Mouse (Mus musculus) liver, embryonic 15.5 days (tissue): ENCODE measurements at regions not wholly inside any gene's neighbourhood (a gene's known extent, or its start where the extent isn't known, plus 50 kb on each side); places are given as distances from the start of the nearest gene placed in this dataset.

Source experiments
- ATAC-seq: fragments of 200-750 bp; cut with Nextera tagmentation; 2 replicates; pipeline ENCODE4 v1.8.0; 2017; ENCODE audit warnings: moderate number of reproducible peaks, mild to moderate bottlenecking, moderate library complexity; ENCODE audit not compliant: insufficient read depth
- H3K27ac ChIP-seq: fragments of 300-500 bp; sonication (generic); replicated peaks from 2 replicates; pipeline ENCODE4 v1.5.1; 2015; ENCODE audit warnings: mild to moderate bottlenecking, inconsistent platforms
- H3K27me3 ChIP-seq: fragments of 300-500 bp; sonication (generic); 2 replicates; pipeline ENCODE4 v1.6.1; 2015; ENCODE audit warnings: mild to moderate bottlenecking, inconsistent platforms
- H3K36me3 ChIP-seq: fragments of 300-500 bp; sonication (generic); replicated peaks from 2 replicates; pipeline ENCODE4 v1.6.1; 2015; ENCODE audit warnings: moderate library complexity, mild to moderate bottlenecking, inconsistent platforms
- H3K4me1 ChIP-seq: fragments of 300-500 bp; sonication (generic); replicated peaks from 2 replicates; pipeline ENCODE4 v1.6.1; 2015; ENCODE audit warnings: inconsistent platforms
- H3K4me2 ChIP-seq: fragments of 300-500 bp; sonication (generic); 2 replicates; pipeline ENCODE4 v1.6.1; 2015; ENCODE audit warnings: moderate library complexity, mild to moderate bottlenecking, inconsistent platforms
- H3K4me3 ChIP-seq: fragments of 300-500 bp; sonication (generic); replicated peaks from 2 replicates; pipeline ENCODE4 v1.5.1; 2015; ENCODE audit warnings: mild to moderate bottlenecking, inconsistent platforms
- H3K9ac ChIP-seq: fragments of 300-500 bp; sonication (generic); 2 replicates; pipeline ENCODE4 v1.6.1; 2015; ENCODE audit warnings: moderate library complexity, mild to moderate bottlenecking, inconsistent platforms
- H3K9me3 ChIP-seq: fragments of 300-500 bp; sonication (generic); replicated peaks from 2 replicates; pipeline ENCODE4 v1.6.1; 2016; ENCODE audit warnings: inconsistent platforms
- WGBS: fragments of 180-500 bp; shearing (Covaris S2); methylation state at CpG from one replicate; pipeline ENCODE4 v1.1.7; 2015; ENCODE audit warnings: mixed read lengths; ENCODE audit not compliant: insufficient replicate concordance; 5-methylcytosine and 5-hydroxymethylcytosine counted together

DNA sequence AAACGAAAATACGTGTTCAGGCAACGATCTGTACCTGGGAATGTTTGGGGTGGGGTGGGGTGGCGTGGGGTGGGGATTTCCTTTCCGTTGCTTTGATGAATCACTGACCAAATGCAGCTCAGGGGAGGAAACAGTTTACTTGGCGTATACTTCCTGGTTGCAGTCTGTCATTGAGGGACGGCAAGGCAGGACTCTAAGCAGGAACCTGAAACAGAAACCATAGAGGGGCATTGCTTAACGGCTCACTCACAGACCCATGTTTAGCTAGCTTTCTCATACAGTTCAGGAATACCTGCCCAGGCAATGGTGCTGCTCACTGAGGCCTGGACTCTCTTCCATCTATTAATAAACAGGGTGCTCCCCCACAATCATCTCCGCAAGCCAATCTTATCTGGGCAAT is 55.1 kb upstream of the Smox start:
- Histone ChIP-seq H3K4me3 (no peak overlapping the region), H3K36me3 (no peaks in the 10 kb centered on the region), H3K27me3 (no peaks in the 10 kb centered on the region), H3K27ac (no peak overlapping the region), H3K9me3 (no peaks in the 10 kb centered on the region), H3K9ac (no peak overlapping the region), H3K4me2 (no peak overlapping the region), H3K4me1 (0 out of 2 replicates have a peak, but pooled peaks cover 3% of the 10 kb centered on the region)
- WGBS, result 52% methylated on average over 9 of the region's 9 CpGs
- ATAC-seq, result no peak

DNA sequence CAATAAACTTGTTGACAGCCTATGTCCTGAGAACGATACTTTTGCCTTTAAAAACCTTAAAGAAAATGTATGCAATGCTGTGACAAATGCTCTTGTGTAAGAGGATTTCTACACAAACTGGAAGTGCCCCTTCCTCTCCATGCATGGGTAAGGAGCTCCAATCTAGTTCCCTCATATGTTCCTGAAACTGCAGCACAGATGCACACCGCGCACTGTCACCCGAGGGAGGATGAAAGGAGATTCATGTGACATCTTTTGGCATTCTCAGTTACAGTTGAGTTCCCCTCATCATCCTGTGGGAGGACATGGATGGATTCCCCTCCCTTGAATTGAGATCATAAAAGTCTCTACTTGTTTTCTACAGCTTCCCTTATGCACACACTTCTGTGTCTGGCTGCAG is 60.8 kb upstream of the Smox start:
- no peaks in the 10 kb centered on the region for H3K36me3 ChIP-seq
- H3K27me3 ChIP-seq, result no peaks in the 10 kb centered on the region
- H3K4me1 ChIP-seq, result peaks cover 13% of the 10 kb centered on the region
- H3K4me3 ChIP-seq, result no peak overlapping the region
- no peak overlapping the region for H3K9ac ChIP-seq
- no peak overlapping the region for H3K4me2 ChIP-seq
- H3K9me3 ChIP-seq, result no peaks in the 10 kb centered on the region
- no peak for ATAC-seq
- 68% methylated on average over 4 of the region's 4 CpGs for WGBS
- no peak overlapping the region for H3K27ac ChIP-seq

DNA sequence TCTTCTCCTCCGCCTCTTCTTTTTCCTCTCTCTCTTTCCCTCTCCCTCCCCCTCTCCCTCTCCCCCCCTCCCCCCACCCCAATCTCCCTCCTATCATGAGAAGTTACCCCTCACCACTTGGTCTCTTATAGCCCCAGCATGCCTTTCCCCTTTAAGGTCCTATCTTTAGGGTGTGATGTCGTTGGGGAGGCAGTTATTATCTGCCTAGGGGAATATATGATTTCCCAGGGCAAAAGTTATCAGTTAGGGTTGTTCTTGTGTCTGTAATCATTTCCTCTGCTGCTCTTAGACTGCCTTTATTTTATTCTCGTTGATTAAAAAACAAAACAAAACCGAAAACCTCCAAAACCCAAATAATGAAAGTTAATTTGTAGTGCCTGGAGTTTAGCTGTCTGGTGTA is 63.2 kb upstream of the Smox start:
- H3K4me2 ChIP-seq, result no peak overlapping the region
- H3K9me3 ChIP-seq, result no peaks in the 10 kb centered on the region
- no peak for ATAC-seq
- H3K4me1 ChIP-seq, result peaks cover 14% of the 10 kb centered on the region
- no peaks in the 10 kb centered on the region for H3K36me3 ChIP-seq
- no peak overlapping the region for H3K9ac ChIP-seq
- H3K27ac ChIP-seq, result no peak overlapping the region
- no peaks in the 10 kb centered on the region for H3K27me3 ChIP-seq
- H3K4me3 ChIP-seq, result no peak overlapping the region
- 40% methylated on average over 4 of the region's 4 CpGs for WGBS

- no peaks in the 10 kb centered on the region for H3K36me3 ChIP-seq
- no peaks in the 10 kb centered on the region for H3K9me3 ChIP-seq
- H3K27me3 ChIP-seq, result no peaks in the 10 kb centered on the region
- no peak overlapping the region for H3K27ac ChIP-seq
- H3K4me3 ChIP-seq, result no peak overlapping the region
- no peak for ATAC-seq
- no peak overlapping the region for H3K9ac ChIP-seq
- no peak overlapping the region for H3K4me2 ChIP-seq
- H3K4me1 ChIP-seq, result peaks cover 22% of the 10 kb centered on the region
Measured at GRCm38 (mm10) chr2:131426941-131427340, 64.4 kb upstream of the Smox start.

- Histone ChIP-seq H3K4me1 (peaks cover 22% of the 10 kb centered on the region), H3K36me3 (no peaks in the 10 kb centered on the region), H3K4me3 (no peak overlapping the region), H3K27ac (no peak overlapping the region), H3K9me3 (no peaks in the 10 kb centered on the region), H3K27me3 (no peaks in the 10 kb centered on the region), H3K9ac (no peak overlapping the region), H3K4me2 (no peak overlapping the region)
- WGBS, result 64% methylated on average over 11 of the region's 11 CpGs
- ATAC-seq, result no peak
Measured at GRCm38 (mm10) chr2:131423616-131424320, 67.5 kb upstream of the Smox start.

GRCm38 (mm10) chr2:131422907-131423445 is 68.3 kb upstream of the Smox start:
- WGBS, result 2% methylated on average over 13 of the region's 13 CpGs
- peak; percentile 57; the same call in 1 of the 2 replicates for ATAC-seq
- Histone ChIP-seq H3K9me3 (no peaks in the 10 kb centered on the region), H3K4me2 (peak overlapping the region; percentile 81), H3K9ac (0 out of 2 replicates have a peak overlapping the region, but pooled peaks have one; percentile 18), H3K27ac (no peak overlapping the region), H3K4me1 (peaks cover 17% of the 10 kb centered on the region), H3K36me3 (no peaks in the 10 kb centered on the region), H3K4me3 (peak overlapping the region; percentile 57), H3K27me3 (no peaks in the 10 kb centered on the region)

DNA sequence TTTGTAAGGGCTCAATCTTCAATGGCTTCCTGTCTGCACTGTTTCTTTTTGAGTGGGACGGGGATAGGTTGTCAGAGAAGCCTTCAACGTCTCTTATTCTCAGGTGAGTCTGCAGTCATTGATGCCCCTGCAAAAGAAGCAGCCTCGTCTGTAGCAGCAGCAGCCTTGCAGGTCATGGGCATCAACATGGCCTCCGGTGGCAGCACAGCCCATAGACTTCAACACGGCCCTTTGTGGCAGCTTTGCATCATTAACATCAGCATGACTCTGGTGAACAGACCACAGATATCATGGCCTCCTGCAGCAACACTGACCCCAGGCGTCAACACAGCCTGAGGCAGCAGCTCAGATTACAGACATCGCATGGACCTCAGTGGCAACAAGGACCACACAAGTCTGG is 65.4 kb upstream of the Rnf24 start:
- H3K4me3 ChIP-seq, result no peak overlapping the region
- H3K9ac ChIP-seq, result no peak overlapping the region
- no peak overlapping the region for H3K27ac ChIP-seq
- H3K9me3 ChIP-seq, result no peaks in the 10 kb centered on the region
- no peak for ATAC-seq
- WGBS, result 57% methylated on average over 7 of the region's 7 CpGs
- H3K27me3 ChIP-seq, result no peaks in the 10 kb centered on the region
- peaks cover 8% of the 10 kb centered on the region for H3K4me1 ChIP-seq
- H3K4me2 ChIP-seq, result no peak overlapping the region
- no peaks in the 10 kb centered on the region for H3K36me3 ChIP-seq

DNA sequence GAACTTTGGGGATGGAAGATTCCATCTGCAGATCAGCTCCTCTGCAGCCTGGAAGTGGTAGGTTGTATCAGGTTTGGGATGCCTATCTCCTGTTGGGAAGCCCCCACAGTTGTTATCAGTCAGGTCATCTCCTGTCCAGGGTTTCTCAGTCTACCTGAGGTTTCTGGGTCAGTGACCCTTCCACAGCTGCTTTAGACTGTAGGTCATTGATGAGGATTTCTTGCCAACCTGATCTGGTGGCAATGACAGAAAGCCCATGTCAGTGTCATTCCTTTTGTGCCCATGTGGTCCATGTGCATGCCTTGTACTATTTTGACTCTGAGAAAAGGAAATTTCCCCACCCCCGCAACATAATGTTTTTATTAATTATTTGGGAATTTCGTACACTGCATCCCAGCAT is 64.8 kb upstream of the Rnf24 start:
- no peak for ATAC-seq
- H3K9me3 ChIP-seq, result no peaks in the 10 kb centered on the region
- H3K27ac ChIP-seq, result no peak overlapping the region
- WGBS, result 57% methylated on average over 2 of the region's 2 CpGs
- peaks cover 1% of the 10 kb centered on the region; the same call in 1 of the 2 replicates for H3K4me1 ChIP-seq
- no peaks in the 10 kb centered on the region for H3K27me3 ChIP-seq
- no peak overlapping the region for H3K4me3 ChIP-seq
- H3K36me3 ChIP-seq, result no peaks in the 10 kb centered on the region
- H3K4me2 ChIP-seq, result no peak overlapping the region
- no peak overlapping the region for H3K9ac ChIP-seq

DNA sequence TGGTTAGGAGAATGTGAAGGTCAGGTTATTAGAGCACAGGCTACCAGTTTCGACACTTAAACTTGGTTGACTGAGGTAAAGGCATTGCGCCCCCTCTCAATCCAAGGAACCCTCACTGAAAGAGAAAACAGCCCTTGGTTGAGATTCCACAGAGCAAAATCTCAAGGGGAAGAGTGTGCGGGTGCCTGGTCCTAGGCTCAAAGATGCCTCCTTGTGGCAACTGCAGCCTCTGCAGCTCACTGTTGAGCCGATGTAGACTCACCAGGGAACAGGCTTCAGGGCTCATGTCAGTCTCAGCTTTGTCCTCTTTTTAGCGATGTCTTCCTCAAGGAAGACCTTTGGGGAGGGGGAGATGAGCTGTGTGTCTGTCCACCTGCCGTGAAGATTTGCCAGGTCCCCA is 63.8 kb upstream of the Rnf24 start:
- H3K36me3 ChIP-seq, result no peaks in the 10 kb centered on the region
- no peaks in the 10 kb centered on the region for H3K27me3 ChIP-seq
- H3K9me3 ChIP-seq, result no peaks in the 10 kb centered on the region
- ATAC-seq, result no peak
- no peak overlapping the region for H3K4me2 ChIP-seq
- no peaks in the 10 kb centered on the region for H3K4me1 ChIP-seq
- no peak overlapping the region for H3K4me3 ChIP-seq
- H3K9ac ChIP-seq, result no peak overlapping the region
- H3K27ac ChIP-seq, result no peak overlapping the region
- WGBS, result 23% methylated on average over 6 of the region's 6 CpGs

DNA sequence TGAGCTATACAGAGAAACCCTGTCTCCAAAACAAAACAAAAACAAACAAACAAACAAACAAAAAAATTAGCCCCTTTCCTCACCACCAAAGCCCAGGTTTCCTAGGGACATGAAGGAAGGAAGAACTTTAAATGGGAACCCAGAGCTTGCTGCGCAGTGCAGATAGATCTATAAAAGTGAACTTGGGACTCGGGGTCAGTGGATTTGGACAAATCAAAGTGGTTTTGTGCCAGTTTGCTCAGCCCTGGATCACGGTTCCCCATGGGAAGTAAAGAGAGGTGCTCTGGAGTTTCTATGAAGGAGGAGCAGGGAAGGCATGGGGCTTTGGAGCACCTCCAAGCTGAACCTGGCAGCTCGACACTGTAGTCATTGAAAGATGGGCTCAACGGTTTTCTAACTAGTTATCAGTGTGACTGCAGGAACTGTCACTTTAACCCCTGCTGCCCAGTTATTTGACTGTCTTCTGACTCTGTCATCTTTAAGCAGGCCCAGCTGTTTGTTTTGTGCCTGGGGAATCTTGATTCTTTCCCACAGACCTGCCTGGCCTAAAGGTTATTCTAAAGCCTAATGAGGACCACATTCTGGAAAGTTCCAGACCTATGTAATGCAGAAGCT is 58.3 kb upstream of the Rnf24 start:
- Histone ChIP-seq H3K9ac (no peak overlapping the region), H3K9me3 (no peaks in the 10 kb centered on the region), H3K4me3 (no peak overlapping the region), H3K4me2 (no peak overlapping the region), H3K27me3 (no peaks in the 10 kb centered on the region), H3K27ac (no peak overlapping the region), H3K36me3 (no peaks in the 10 kb centered on the region), H3K4me1 (no peaks in the 10 kb centered on the region)
- ATAC-seq, result no peak
- WGBS, result 41% methylated on average over 5 of the region's 5 CpGs

- Histone ChIP-seq H3K9ac (no peak overlapping the region), H3K4me2 (no peak overlapping the region), H3K27me3 (no peaks in the 10 kb centered on the region), H3K27ac (no peak overlapping the region), H3K36me3 (no peaks in the 10 kb centered on the region), H3K9me3 (no peaks in the 10 kb centered on the region), H3K4me3 (no peak overlapping the region), H3K4me1 (no peaks in the 10 kb centered on the region)
- ATAC-seq, result no peak
- WGBS, result 58% methylated on average over 5 of the region's 5 CpGs
Measured at GRCm38 (mm10) chr2:131407337-131407736, 54.6 kb upstream of the Rnf24 start.

- H3K27ac ChIP-seq, result no peak overlapping the region
- H3K4me3 ChIP-seq, result no peak overlapping the region
- H3K4me2 ChIP-seq, result no peak overlapping the region
- ATAC-seq, result no peak
- no peaks in the 10 kb centered on the region for H3K4me1 ChIP-seq
- no peaks in the 10 kb centered on the region for H3K27me3 ChIP-seq
- H3K9me3 ChIP-seq, result no peaks in the 10 kb centered on the region
- no peaks in the 10 kb centered on the region for H3K36me3 ChIP-seq
- no peak overlapping the region for H3K9ac ChIP-seq
- 30% methylated on average over 1 of the region's 1 CpGs for WGBS
Measured at GRCm38 (mm10) chr2:131404218-131404555, 51.5 kb upstream of the Rnf24 start.
